Mouse (Mus musculus): ENCODE data around the gene Arih1. TPM values are rescaled to one million over a fixed set of nuclear protein-coding genes. Genes with fewer than 3 reads are reported as not detected.

The Arih1 gene
- polyA plus RNA-seq (2015; fragmentation: Nextera tagmentation; extraction: Ambion mirVana) = 9.6 and 10.1 TPM in 2 replicates

GRCm38 (mm10) chr9:59486549-59487065 lies at the start of gene Arih1:
TSS of gene Arih1 (minus strand) at chr9:59486618.
- TF ChIP-seq CTCF (IDR thresholded peaks at IDR 0.05; ENCODE audit: low read depth) = 0 out of 2 replicates have a peak, but pooled peaks have one; percentile 7
- H3K9ac ChIP-seq (ENCODE audit: low read depth, low read length) = peak within 1 kb of the TSS; percentile 97
- peak; percentile 98 for DNase-seq (ENCODE audit: low spot score)
- H3K4me1 ChIP-seq (replicated peaks; ENCODE audit: insufficient read depth, low read length) = no peaks in the 10 kb centered on the region; the same call in 1 of the 2 replicates
- H3K4me2 ChIP-seq (ENCODE audit: low read length) = peak within 1 kb of the TSS; percentile 70
- under 1% methylated on average over 56 of the region's 56 CpGs for WGBS
- H3K27ac ChIP-seq = peak within 1 kb of the TSS; percentile 99
- no peaks in the 10 kb centered on the region for H3K36me3 ChIP-seq (ENCODE audit: insufficient read depth, low read length)
- peak; percentile 99 for ATAC-seq (replicated peaks; ENCODE audit: low FRiP score, low read depth)
- peak within 1 kb of the TSS; percentile 89 for H3K4me3 ChIP-seq (replicated peaks; ENCODE audit: low read depth, low read length)
- H3K27me3 ChIP-seq (ENCODE audit: insufficient read depth, low read length) = no peaks in the 10 kb centered on the region
- H3K9me3 ChIP-seq (replicated peaks; ENCODE audit: low read length) = no peaks in the 10 kb centered on the region

- WGBS = 58% methylated on average over 4 of the region's 4 CpGs
- no peak overlapping the region for H3K4me2 ChIP-seq (ENCODE audit: low read length)
- no peaks in the 10 kb centered on the region for H3K9me3 ChIP-seq (replicated peaks; ENCODE audit: low read length)
- H3K9ac ChIP-seq (ENCODE audit: low read depth, low read length) = no peak overlapping the region
- no peak for TF ChIP-seq CTCF (IDR thresholded peaks at IDR 0.05; ENCODE audit: low read depth)
- H3K4me1 ChIP-seq (replicated peaks; ENCODE audit: insufficient read depth, low read length) = no peaks in the 10 kb centered on the region
- H3K36me3 ChIP-seq (ENCODE audit: insufficient read depth, low read length) = no peaks in the 10 kb centered on the region
- no peak overlapping the region for H3K27ac ChIP-seq
- ATAC-seq (replicated peaks; ENCODE audit: low FRiP score, low read depth) = no peak
- H3K4me3 ChIP-seq (replicated peaks; ENCODE audit: low read depth, low read length) = no peak overlapping the region
- DNase-seq (ENCODE audit: low spot score) = no peak
- no peaks in the 10 kb centered on the region for H3K27me3 ChIP-seq (ENCODE audit: insufficient read depth, low read length)
Measured at GRCm38 (mm10) chr9:59533889-59534288, 47.5 kb upstream of the Arih1 start.

GRCm38 (mm10) chr9:59533422-59533821 lies 47.0 kb upstream of the Arih1 start:
- H3K4me1 ChIP-seq (replicated peaks; ENCODE audit: insufficient read depth, low read length) = no peaks in the 10 kb centered on the region
- H3K9ac ChIP-seq (ENCODE audit: low read depth, low read length) = no peak overlapping the region
- H3K9me3 ChIP-seq (replicated peaks; ENCODE audit: low read length) = no peaks in the 10 kb centered on the region
- H3K36me3 ChIP-seq (ENCODE audit: insufficient read depth, low read length) = no peaks in the 10 kb centered on the region
- no peak for TF ChIP-seq CTCF (IDR thresholded peaks at IDR 0.05; ENCODE audit: low read depth)
- WGBS = 80% methylated on average over 2 of the region's 2 CpGs
- no peak overlapping the region for H3K27ac ChIP-seq
- ATAC-seq (replicated peaks; ENCODE audit: low FRiP score, low read depth) (no peak), DNase-seq (ENCODE audit: low spot score) (no peak)
- no peak overlapping the region for H3K4me3 ChIP-seq (replicated peaks; ENCODE audit: low read depth, low read length)
- H3K4me2 ChIP-seq (ENCODE audit: low read length) = no peak overlapping the region
- H3K27me3 ChIP-seq (ENCODE audit: insufficient read depth, low read length) = no peaks in the 10 kb centered on the region

- Histone ChIP-seq H3K9ac (ENCODE audit: low read depth, low read length) (no peak overlapping the region), H3K36me3 (ENCODE audit: insufficient read depth, low read length) (no peaks in the 10 kb centered on the region), H3K27me3 (ENCODE audit: insufficient read depth, low read length) (no peaks in the 10 kb centered on the region), H3K4me1 (replicated peaks; ENCODE audit: insufficient read depth, low read length) (no peaks in the 10 kb centered on the region), H3K27ac (no peak overlapping the region), H3K4me3 (replicated peaks; ENCODE audit: low read depth, low read length) (no peak overlapping the region), H3K9me3 (replicated peaks; ENCODE audit: low read length) (no peaks in the 10 kb centered on the region), H3K4me2 (ENCODE audit: low read length) (no peak overlapping the region)
- no peak for ATAC-seq (replicated peaks; ENCODE audit: low FRiP score, low read depth)
- 33% methylated on average over 5 of the region's 5 CpGs for WGBS
- no peak for TF ChIP-seq CTCF (IDR thresholded peaks at IDR 0.05; ENCODE audit: low read depth)
- peak; percentile 21 for DNase-seq (ENCODE audit: low spot score)
Measured at GRCm38 (mm10) chr9:59531645-59532044, 45.2 kb upstream of the Arih1 start.

- Histone ChIP-seq H3K4me2 (ENCODE audit: low read length) (no peak overlapping the region), H3K36me3 (ENCODE audit: insufficient read depth, low read length) (no peaks in the 10 kb centered on the region), H3K9me3 (replicated peaks; ENCODE audit: low read length) (no peaks in the 10 kb centered on the region), H3K27me3 (ENCODE audit: insufficient read depth, low read length) (no peaks in the 10 kb centered on the region), H3K27ac (no peak overlapping the region), H3K4me3 (replicated peaks; ENCODE audit: low read depth, low read length) (no peak overlapping the region), H3K4me1 (replicated peaks; ENCODE audit: insufficient read depth, low read length) (no peaks in the 10 kb centered on the region), H3K9ac (ENCODE audit: low read depth, low read length) (no peak overlapping the region)
- DNase-seq (ENCODE audit: low spot score) (no peak), ATAC-seq (replicated peaks; ENCODE audit: low FRiP score, low read depth) (no peak)
- TF ChIP-seq CTCF (IDR thresholded peaks at IDR 0.05; ENCODE audit: low read depth) = no peak
- 89% methylated on average over 2 of the region's 2 CpGs for WGBS
Measured at GRCm38 (mm10) chr9:59528274-59528673, 41.9 kb upstream of the Arih1 start.

- no peak for ATAC-seq (replicated peaks; ENCODE audit: low FRiP score, low read depth)
- TF ChIP-seq CTCF (IDR thresholded peaks at IDR 0.05; ENCODE audit: low read depth) = no peak
- no peak for DNase-seq (ENCODE audit: low spot score)
- Histone ChIP-seq H3K27me3 (ENCODE audit: insufficient read depth, low read length) (no peaks in the 10 kb centered on the region), H3K27ac (no peak overlapping the region), H3K4me2 (ENCODE audit: low read length) (no peak overlapping the region), H3K4me1 (replicated peaks; ENCODE audit: insufficient read depth, low read length) (no peaks in the 10 kb centered on the region), H3K36me3 (ENCODE audit: insufficient read depth, low read length) (no peaks in the 10 kb centered on the region), H3K9me3 (replicated peaks; ENCODE audit: low read length) (no peaks in the 10 kb centered on the region), H3K4me3 (replicated peaks; ENCODE audit: low read depth, low read length) (no peak overlapping the region), H3K9ac (ENCODE audit: low read depth, low read length) (no peak overlapping the region)
- WGBS = 83% methylated on average over 3 of the region's 3 CpGs
Measured at GRCm38 (mm10) chr9:59527580-59527979, 41.2 kb upstream of the Arih1 start.

GRCm38 (mm10) chr9:59526727-59527126 lies 40.3 kb upstream of the Arih1 start:
- ATAC-seq (replicated peaks; ENCODE audit: low FRiP score, low read depth) (no peak), DNase-seq (ENCODE audit: low spot score) (no peak)
- TF ChIP-seq CTCF (IDR thresholded peaks at IDR 0.05; ENCODE audit: low read depth) = no peak
- H3K4me1 ChIP-seq (replicated peaks; ENCODE audit: insufficient read depth, low read length) = no peaks in the 10 kb centered on the region
- H3K36me3 ChIP-seq (ENCODE audit: insufficient read depth, low read length) = no peaks in the 10 kb centered on the region
- H3K4me3 ChIP-seq (replicated peaks; ENCODE audit: low read depth, low read length) = no peak overlapping the region
- WGBS = 74% methylated on average over 6 of the region's 6 CpGs
- H3K9ac ChIP-seq (ENCODE audit: low read depth, low read length) = no peak overlapping the region
- H3K4me2 ChIP-seq (ENCODE audit: low read length) = no peak overlapping the region
- H3K27me3 ChIP-seq (ENCODE audit: insufficient read depth, low read length) = no peaks in the 10 kb centered on the region
- H3K9me3 ChIP-seq (replicated peaks; ENCODE audit: low read length) = no peaks in the 10 kb centered on the region
- H3K27ac ChIP-seq = no peak overlapping the region
